Mouse (Mus musculus) forebrain, embryonic 15.5 days (tissue): ENCODE results near the gene Olfr372. TPM values are rescaled to one million over a fixed set of nuclear protein-coding genes. Genes with fewer than 3 reads are reported as not detected.

ENCODE experiments used
- polyA plus RNA-seq: library from polyadenylated mRNA; unstranded; fragments of >200 nt; fragmentation: Nextera tagmentation; extraction: Ambion mirVana; gene quantifications from 2 replicates; pipeline ENCODE4 v1.2.1, GENCODE M21; 2015

Gene Olfr372
- polyA plus RNA-seq, 1 experiment from 2014 or later = not detected

Other genes with a start within 250 kb of the Olfr372 start
- 8.3 and 8.5 TPM in 2 replicates for gene Zfp709, start 159.2 kb upstream of the Olfr372 start, polyA plus RNA-seq
- 16.4 and 17.8 TPM in 2 replicates for gene Zfp882, start 132.6 kb upstream of the Olfr372 start, polyA plus RNA-seq
- gene Zfp617, start 132.6 kb upstream of the Olfr372 start, polyA plus RNA-seq = 31.7 and 32.5 TPM in 2 replicates
- gene Zfp961, start 90.2 kb upstream of the Olfr372 start, polyA plus RNA-seq = 20.5 and 21.8 TPM in 2 replicates
- 1.2 TPM in 1 of 2 replicates, not detected in the other for gene Cyp4f18, start 31.6 kb upstream of the Olfr372 start, polyA plus RNA-seq
- not detected in 2 replicates for gene Olfr373, start 42.0 kb downstream of the Olfr372 start, polyA plus RNA-seq
- gene Olfr374, start 65.8 kb downstream of the Olfr372 start, polyA plus RNA-seq = not detected in 2 replicates
- gene Tpm4, start 93.8 kb downstream of the Olfr372 start, polyA plus RNA-seq = 221 TPM in 2 replicates
- gene Rab8a, start 120.0 kb downstream of the Olfr372 start, polyA plus RNA-seq = 100 and 103 TPM in 2 replicates
- not detected in 2 replicates for gene Hsh2d, start 148.4 kb downstream of the Olfr372 start, polyA plus RNA-seq
- gene Cib3, start 171.6 kb downstream of the Olfr372 start, polyA plus RNA-seq = not detected in 2 replicates
- not detected in 2 replicates for gene Gm11034, start 172.4 kb downstream of the Olfr372 start, polyA plus RNA-seq
- 116 and 117 TPM in 2 replicates for gene Fam32a, start 178.5 kb downstream of the Olfr372 start, polyA plus RNA-seq
- 248 and 252 TPM in 2 replicates for gene Ap1m1, start 198.8 kb downstream of the Olfr372 start, polyA plus RNA-seq